Mouse (Mus musculus) c-Kit-positive CD71-negative TER-119-negative erythroid progenitor cells, embryonic 14.5 days (primary cell): Measurements from ENCODE around the gene Ptprm.
A peak's percentile ranks its signal among the peaks of the same experiment; 100 is the strongest.

Experiments
- DNase-seq: peaks from one replicate; pipeline ENCODE4 v3.0.0-alpha.2; 2013; ENCODE audit warnings: low read depth

The Ptprm gene

DNA sequence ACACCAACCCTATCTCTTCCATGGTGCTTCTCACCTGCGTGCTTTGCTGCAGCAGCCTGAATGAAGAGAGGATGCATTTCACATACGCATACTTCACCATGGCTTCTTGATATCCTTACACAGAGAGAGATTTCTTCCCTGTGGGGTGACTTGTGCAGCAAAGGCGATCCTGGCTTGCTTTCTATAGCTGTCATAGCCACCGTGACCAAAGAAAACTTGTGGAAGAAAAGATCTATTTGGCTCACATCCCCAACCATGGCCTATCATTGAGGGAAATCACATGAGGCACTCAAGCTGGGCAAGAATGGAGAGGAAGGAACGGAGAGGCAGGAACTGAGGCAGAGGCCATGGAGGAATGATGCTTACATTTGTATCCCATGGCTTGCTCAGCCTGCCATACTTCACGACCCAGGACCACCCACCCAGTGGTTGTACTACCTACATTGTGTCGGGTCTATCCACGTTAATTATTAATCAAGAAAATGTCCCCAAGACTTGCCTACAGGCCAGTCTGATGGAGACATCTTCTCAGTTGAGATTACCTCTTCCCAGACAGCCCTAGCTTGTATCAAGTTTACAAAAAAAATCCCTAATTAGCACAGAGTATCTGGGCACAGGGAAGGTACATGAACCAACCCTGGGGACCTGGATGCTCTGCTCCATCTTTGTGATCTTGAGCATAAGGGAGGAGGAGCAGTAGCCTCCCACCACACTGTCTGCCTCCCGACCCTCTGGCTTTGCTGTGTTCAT lies 641.6 kb downstream of the Ptprm start:
- DNase-seq, result no peak

DNA sequence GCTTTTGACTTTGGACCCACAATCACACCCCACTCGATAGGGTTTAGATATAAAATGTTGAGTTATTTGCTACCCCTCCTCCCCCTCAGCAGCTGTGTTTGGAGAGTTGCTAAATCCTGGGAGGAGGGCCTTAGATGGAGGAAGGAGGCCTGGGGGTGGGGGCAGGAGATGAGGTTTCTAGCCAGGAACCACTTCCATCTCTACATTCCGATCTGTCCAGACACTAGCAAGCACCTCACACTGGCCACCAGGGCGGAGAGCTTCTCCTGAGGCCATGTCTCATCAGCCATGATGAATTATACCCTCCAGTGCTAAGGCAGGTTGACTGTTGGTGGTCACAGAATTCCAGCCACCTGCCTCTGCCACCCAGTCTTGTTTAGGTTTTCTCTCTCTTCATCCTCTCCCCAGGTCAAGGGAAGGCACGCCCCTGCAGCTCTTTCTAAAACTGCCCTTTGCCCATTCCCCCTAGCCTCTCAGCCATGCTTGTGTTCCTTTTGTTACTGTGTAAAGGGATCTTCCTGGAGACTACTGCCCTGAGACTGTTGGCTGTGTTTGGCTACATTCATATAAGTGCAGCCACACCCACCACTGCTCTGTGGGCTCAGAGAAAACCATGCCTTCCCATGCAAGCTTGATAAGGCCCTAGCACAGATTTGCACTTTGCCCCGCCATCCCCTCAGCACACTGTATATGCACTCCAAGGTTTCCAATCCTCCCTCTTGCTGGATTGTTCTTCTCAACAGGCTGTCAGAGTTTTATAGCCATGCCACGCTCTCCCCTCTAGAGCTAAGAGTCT lies 642.8 kb downstream of the Ptprm start:
- DNase-seq, result no peak

DNA sequence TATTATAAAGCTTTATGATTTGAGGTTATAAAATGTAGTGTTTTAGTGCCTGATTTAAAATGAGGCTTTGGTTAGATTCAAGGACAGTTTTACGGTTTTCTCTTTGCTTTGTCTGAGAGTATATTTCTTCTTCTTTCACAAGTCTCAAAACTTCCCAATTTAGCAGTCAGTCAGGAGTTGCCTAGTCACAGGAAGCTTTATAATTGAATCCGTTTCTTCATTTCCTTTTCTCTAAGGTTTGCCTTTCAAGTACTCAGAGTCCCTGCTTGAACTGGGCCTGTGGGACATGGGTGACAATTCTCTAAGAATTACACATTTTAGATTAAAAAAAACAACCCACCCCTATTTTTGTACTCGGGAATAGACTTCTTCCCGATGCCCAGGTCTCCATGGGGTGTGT lies 643.7 kb downstream of the Ptprm start:
- DNase-seq, result no peak

DNA sequence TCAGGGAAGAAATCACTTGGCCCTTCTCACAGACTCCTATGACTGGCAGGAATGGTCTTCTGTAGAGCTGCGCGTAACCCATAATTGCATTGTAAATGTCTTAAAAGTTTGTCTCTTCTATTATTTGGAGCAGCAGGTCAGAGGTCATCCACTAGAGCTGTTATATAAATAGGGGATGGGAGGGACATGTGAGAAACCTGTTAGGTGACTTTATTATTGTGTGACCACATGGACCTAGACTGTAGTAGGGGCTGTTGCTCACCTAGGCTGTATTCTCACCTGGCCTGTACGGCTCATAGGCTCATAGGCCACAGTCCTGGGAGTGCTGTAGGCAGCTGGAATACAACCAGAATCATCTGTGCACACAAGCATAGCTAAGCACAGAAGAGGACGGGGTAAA lies 645.5 kb downstream of the Ptprm start:
- DNase-seq, result no peak

GRCm38 (mm10) chr17:66707684-66708083 lies 646.6 kb downstream of the Ptprm start:
- no peak for DNase-seq

DNA sequence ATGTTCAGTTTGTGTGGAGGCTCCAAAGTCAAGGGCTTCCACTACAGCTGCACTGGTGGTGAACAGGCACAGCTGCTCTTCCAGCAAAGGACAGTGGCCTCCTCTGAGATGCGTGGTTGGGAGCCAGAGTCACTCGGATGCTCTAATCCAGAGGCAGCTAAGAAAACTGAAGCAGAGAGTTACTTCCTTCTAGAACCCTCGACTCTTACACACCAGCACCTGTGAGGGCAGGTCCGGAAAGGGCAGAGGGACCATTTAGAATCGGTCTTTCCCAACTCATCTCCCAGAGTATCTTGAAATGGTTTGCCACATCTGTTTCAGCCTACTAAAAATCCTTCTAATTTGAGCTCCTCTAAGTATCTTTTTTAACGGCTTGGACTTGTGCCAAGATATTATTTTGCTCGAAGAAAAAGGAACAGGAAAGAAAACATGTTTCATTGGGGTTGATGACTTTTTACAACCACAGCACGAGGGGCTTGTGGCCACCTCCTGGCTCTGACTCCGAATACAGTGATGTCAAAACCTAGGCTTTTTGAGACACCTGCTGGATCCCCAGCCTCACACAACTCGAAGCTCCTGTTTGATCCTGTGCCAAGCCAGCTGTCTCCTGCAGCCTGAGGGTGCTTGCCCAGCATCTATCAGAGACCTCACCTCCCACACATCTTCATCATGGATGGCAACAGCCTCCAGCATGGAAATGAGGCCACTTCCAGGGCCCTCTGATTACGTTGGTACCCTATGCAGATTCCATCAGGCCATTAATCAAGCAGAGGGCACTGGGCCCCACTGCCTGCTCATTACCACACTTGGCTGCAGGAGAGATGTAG lies 652.7 kb downstream of the Ptprm start:
- no peak for DNase-seq

DNA sequence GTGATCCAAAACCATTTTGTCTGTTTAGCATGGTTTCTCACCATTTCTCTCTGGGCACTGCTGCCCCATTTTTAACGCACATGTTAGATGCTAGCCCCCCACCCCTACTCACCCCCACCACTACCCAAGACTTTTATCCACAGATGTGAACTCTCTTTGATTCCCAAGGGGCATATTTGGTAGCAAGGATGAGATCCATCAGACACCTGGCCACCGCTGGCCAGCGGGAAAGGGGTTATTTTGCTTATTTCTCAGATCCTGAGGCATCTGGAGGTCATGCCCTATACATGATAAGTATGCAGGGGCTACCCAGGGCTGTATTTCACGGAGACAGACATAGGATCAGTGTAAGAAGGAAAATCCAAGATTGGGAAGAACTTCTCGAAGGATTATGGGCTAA lies 654.4 kb downstream of the Ptprm start:
- no peak for DNase-seq

GRCm38 (mm10) chr17:66697650-66698049 lies 656.6 kb downstream of the Ptprm start:
- DNase-seq, result no peak

DNA sequence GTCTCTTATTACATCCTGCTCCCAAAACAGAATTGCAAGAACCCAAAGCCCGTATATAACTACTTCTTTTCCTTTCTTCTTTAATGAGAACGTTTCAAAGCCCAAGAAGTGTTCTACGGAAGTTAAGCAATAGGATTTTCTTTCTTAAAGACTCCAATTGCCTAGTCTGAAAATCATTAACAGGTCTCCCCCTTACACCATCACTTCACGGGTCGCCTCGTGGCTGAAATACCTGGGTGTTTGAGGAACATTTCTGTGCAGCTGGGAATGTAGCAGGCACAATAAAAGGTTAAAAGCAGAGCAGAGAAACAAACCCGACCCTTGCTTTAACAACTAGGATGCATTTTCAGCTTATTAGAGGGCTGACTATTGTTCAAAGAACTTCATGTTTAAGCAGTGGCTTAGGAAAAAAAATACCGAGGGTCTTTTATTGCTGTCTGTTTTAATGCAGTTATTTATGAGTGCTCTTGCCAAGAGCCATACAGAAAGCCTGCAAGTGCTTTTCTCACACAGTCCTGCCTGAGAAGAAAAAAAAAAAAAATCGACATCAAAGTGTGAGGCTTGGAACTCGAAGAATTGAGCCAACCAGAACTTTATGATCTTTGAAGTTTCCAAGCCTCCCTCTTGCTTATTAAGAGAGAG lies 657.6 kb downstream of the Ptprm start:
- no peak for DNase-seq

DNA sequence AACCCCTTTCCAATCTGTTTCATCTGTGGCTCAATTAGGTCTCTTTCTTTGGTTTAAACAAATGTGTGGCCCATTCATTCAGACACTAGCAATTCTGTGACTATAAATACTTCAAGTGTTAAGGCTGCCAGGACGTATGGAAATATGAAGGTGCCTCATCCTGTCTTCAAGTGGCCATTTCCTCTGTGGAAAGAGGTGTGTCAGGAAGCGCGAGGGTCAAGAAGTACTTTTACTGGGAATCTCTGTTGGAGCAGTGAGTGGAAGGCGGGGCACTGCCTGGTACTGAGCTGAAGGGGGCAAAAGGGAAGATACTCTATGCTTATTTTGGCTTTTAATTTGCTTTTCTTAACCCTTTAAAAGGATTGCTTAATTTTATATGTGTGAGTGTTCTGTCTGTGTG lies 659.9 kb downstream of the Ptprm start:
- DNase-seq, result no peak

- no peak for DNase-seq
Observed at GRCm38 (mm10) chr17:66693676-66694304, 660.5 kb downstream of the Ptprm start.

- no peak for DNase-seq
Observed at GRCm38 (mm10) chr17:66692941-66693675, 661.1 kb downstream of the Ptprm start.

DNA sequence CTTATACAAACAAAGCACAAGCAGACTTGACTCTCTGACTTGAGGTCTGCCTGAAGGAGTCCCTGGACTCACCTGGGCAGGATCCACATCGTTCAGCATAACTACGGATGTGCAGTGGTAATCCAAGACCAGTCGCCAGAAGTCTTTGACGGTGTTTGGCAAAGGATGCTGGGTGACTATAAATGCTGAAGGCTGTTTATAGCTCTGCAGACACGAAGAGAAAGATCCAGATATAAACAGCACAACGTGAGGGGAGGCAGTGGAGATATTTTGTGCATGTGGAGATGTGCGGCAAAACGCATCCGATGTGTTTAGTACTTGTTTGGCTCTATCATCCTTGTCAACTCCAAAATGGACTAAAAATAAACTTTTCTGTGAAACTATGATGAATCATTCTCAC lies 666.1 kb downstream of the Ptprm start:
- no peak for DNase-seq

GRCm38 (mm10) chr17:66687543-66687942 lies 666.7 kb downstream of the Ptprm start:
- DNase-seq, result no peak

GRCm38 (mm10) chr17:66686701-66687489 lies 667.4 kb downstream of the Ptprm start:
- no peak for DNase-seq

- no peak for DNase-seq
Observed at GRCm38 (mm10) chr17:66683411-66683810, 670.8 kb downstream of the Ptprm start.

GRCm38 (mm10) chr17:66680662-66681061 lies 673.6 kb downstream of the Ptprm start:
- DNase-seq, result peak; percentile 10

GRCm38 (mm10) chr17:66674667-66675066 lies 679.6 kb downstream of the Ptprm start:
- no peak for DNase-seq

DNA sequence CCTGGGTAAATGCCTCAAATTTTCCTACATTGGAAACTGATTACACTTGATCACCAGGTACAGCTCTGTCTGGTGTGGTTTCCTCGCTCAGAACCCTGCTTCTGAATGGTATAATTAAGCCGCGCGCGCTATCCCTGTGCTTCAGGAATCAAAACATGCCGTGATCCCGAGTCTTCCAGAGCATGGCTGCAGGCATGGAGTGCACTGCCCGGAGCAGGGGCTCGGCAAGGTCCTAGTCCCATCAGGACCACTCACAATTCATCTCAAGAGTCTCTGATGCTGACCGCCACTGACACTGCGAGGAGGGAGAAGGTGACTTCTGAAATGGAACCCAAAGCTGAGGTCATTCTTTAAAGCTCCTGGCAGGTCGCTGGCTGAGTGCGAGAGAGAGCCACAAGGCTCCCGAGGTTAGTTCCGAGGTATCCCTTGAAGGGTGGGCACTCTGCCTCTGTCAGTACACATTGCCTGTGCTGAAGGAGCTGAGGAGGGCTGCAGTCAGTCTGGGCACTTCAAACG lies 682.5 kb downstream of the Ptprm start:
- DNase-seq, result no peak

DNA sequence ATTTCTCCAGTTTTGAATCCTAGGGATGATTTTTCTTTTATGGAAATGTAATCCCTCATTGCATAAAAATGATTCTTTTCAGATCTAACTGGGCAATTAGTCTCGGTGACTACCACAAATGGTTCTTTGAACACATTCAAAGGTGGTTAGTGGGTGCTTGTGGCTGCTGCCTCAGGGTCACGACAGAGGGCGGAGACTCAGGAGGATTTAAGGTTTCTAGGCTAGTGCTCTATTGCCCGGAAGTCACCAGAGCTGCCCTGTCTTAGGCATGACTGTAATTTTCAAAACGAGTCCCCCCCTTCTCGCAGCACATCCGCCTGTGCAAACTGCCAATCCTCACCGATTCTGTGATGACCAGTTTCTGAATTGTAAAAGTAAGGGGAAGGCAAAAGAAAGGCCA lies 683.0 kb downstream of the Ptprm start:
- no peak for DNase-seq
